Mouse (Mus musculus) ES-E14 (cell line): ENCODE data around the gene Lonp2. TPM values are rescaled to one million over a fixed set of nuclear protein-coding genes. Genes with fewer than 3 reads are reported as not detected.

Experiments
- DNase-seq: peaks from one replicate; pipeline ENCODE4 v3.0.0-alpha.2; 2013; ENCODE audit warnings: low read depth, low spot score
- H3K27ac ChIP-seq: 2 replicates; pipeline ENCODE4 v1.5.1; 2012; ENCODE audit warnings: low read depth, mild to moderate bottlenecking, low read length, moderate library complexity, mixed read lengths; ENCODE audit not compliant: poor library complexity, insufficient read depth, severe bottlenecking
- H3K36me3 ChIP-seq: 2 replicates; pipeline ENCODE4 v1.6.1; 2012; ENCODE audit warnings: mild to moderate bottlenecking, low read length, moderate library complexity, mixed read lengths; ENCODE audit not compliant: control insufficient read depth, poor library complexity, insufficient read depth, severe bottlenecking
- H3K4me1 ChIP-seq, 2 experiments: fragments of 150-350 bp in 1 of 2; sonication (generic) in 1 of 2; 2 replicates each; pipeline ENCODE4 v1.6.1; 2012; ENCODE audit warnings: low read length in 2 of 2, mild to moderate bottlenecking in 1 of 2, mixed read lengths in 1 of 2; ENCODE audit not compliant: control insufficient read depth in 2 of 2, insufficient read depth in 2 of 2, poor library complexity in 1 of 2
- H3K4me3 ChIP-seq, 2 experiments: fragments of 150-350 bp in 1 of 2; sonication (generic) in 1 of 2; 2 replicates each; pipeline ENCODE4 v1.5.1; 2012; ENCODE audit warnings: low read length in 2 of 2, low read depth in 1 of 2, mild to moderate bottlenecking in 1 of 2, mixed read lengths in 1 of 2; ENCODE audit not compliant: insufficient read depth in 1 of 2, poor library complexity in 1 of 2, severe bottlenecking in 1 of 2
- H3K9ac ChIP-seq: 2 replicates; pipeline ENCODE4 v1.6.1; 2012; ENCODE audit warnings: low read depth, mild to moderate bottlenecking, low read length, mixed read lengths; ENCODE audit not compliant: poor library complexity, insufficient read depth, severe bottlenecking
- H3K9me3 ChIP-seq: fragments of 150-350 bp; sonication (generic); 2 replicates; pipeline ENCODE4 v1.6.1; 2012; ENCODE audit warnings: low read depth, mild to moderate bottlenecking, low read length; ENCODE audit not compliant: control insufficient read depth, insufficient read depth
- CHD2 ChIP-seq: IDR thresholded peaks from 2 replicates; pipeline ENCODE4 v1.6.1; 2014; ENCODE audit warnings: mild to moderate bottlenecking, low read depth, low read length, inconsistent platforms
- HCFC1 ChIP-seq: IDR thresholded peaks from 2 replicates; pipeline ENCODE4 v1.6.1; 2012; ENCODE audit warnings: low read length, inconsistent platforms, borderline replicate concordance; ENCODE audit not compliant: insufficient read depth
- MAFK ChIP-seq: IDR thresholded peaks from 2 replicates; pipeline ENCODE4 v1.6.1; 2014; ENCODE audit warnings: mild to moderate bottlenecking, low read depth, low read length, inconsistent platforms; ENCODE audit not compliant: insufficient read depth
- ZC3H11A ChIP-seq: IDR thresholded peaks from 2 replicates; pipeline ENCODE4 v1.6.1; 2012; ENCODE audit warnings: low read depth, mild to moderate bottlenecking, inconsistent platforms, low read length, borderline replicate concordance
- ZNF384 ChIP-seq: IDR thresholded peaks from 2 replicates; pipeline ENCODE4 v1.6.1; 2012; ENCODE audit warnings: low read depth, low read length, inconsistent platforms
- in situ Hi-C, 2 experiments: fragments of 600-800 bp; cut with MboI; formaldehyde crosslinking; loops; one replicate each; pipeline ENCODE4 v1.15.1; 2025; ENCODE audit warnings: low sequenced_read_pairs in 2 of 2, inconsistent platforms in 1 of 2; ENCODE audit not compliant: unreplicated experiment in 2 of 2
- total RNA-seq: library from RNA; depleted of rRNA; stranded (reverse); fragments of 300-350 nt; gene quantifications from 2 replicates; pipeline ENCODE4 v1.2.3, GENCODE M21; 2012

Gene Lonp2
- total RNA-seq, 1 experiment: 39.1 TPM

- in situ Hi-C loops: loop anchor here in 1 of 2 experiments (10.0 kb wide), 1 partner anchor 876 kb away; the partner anchor contains the start of gene Neto2
- H3K27ac ChIP-seq: no peak within 1 kb of the TSS
- H3K9ac ChIP-seq: no peak within 1 kb of the TSS
- H3K4me1 ChIP-seq: no peaks in the 10 kb centered on the region
- H3K9me3 ChIP-seq: no peaks in the 10 kb centered on the region
- no peak within 1 kb of the TSS for H3K4me3 ChIP-seq
- no peak for TF ChIP-seq ZNF384
- TF ChIP-seq CHD2: no peak
- TF ChIP-seq ZC3H11A: no peak
- TF ChIP-seq HCFC1: no peak
- TF ChIP-seq MAFK: no peak
- DNase-seq: no peak
- H3K36me3 ChIP-seq: no peaks in the 10 kb centered on the region
Measured at GRCm38 (mm10) chr8:86580458-86580857, 43.4 kb upstream of the Lonp2 start, which contains the start of gene Abcc12. TSS of gene Abcc12 (minus strand) at chr8:86580686.

GRCm38 (mm10) chr8:86581921-86582331 lies 41.9 kb upstream of the Lonp2 start:
- Histone ChIP-seq H3K36me3 (no peaks in the 10 kb centered on the region), H3K4me3 (no peak overlapping the region)
- TF ChIP-seq CHD2 (no peak), ZC3H11A (no peak), ZNF384 (no peak), HCFC1 (no peak), MAFK (no peak)

GRCm38 (mm10) chr8:86585118-86585517 lies 38.7 kb upstream of the Lonp2 start:
- TF ChIP-seq ZNF384 (no peak), ZC3H11A (peak; percentile 96), MAFK (peak; percentile 27; the same call in 1 of the 2 replicates)
- Histone ChIP-seq H3K36me3 (no peaks in the 10 kb centered on the region), H3K9me3 (no peaks in the 10 kb centered on the region), H3K9ac (no peak overlapping the region), H3K4me3 (peak overlapping the region in 1 of 2 experiments; percentile 72; a peak in 3 of 4 replicates), H3K4me1 (no peaks in the 10 kb centered on the region), H3K27ac (no peak overlapping the region)
- in situ Hi-C loops: loop anchor here in 1 of 2 experiments (10.0 kb wide), 1 partner anchor 880 kb away; the partner anchor contains the start of gene Neto2
- peak; percentile 83 for DNase-seq

More at GRCm38 (mm10) chr8:86581921-86582331, 41.9 kb upstream of the Lonp2 start:
- in situ Hi-C loops: loop anchor here in 1 of 2 experiments (10.0 kb wide), 1 partner anchor 877 kb away; the partner anchor contains the start of gene Neto2
- Histone ChIP-seq H3K9me3 (no peaks in the 10 kb centered on the region), H3K4me1 (no peaks in the 10 kb centered on the region), H3K9ac (no peak overlapping the region), H3K27ac (no peak overlapping the region)
- DNase-seq: no peak

- no peaks in the 10 kb centered on the region for H3K36me3 ChIP-seq
- peak; percentile 67 for DNase-seq
- H3K4me1 ChIP-seq: no peaks in the 10 kb centered on the region
- TF ChIP-seq HCFC1 (no peak), MAFK (no peak), ZNF384 (no peak), CHD2 (no peak), ZC3H11A (peak; percentile 94)
- H3K9me3 ChIP-seq: no peaks in the 10 kb centered on the region
- H3K27ac ChIP-seq: no peak overlapping the region
- in situ Hi-C loops: loop anchor here in 1 of 2 experiments (10.0 kb wide), 1 partner anchor 881 kb away; the partner anchor contains the start of gene Neto2
- peak overlapping the region; percentile 29; the same call in 1 of the 2 replicates for H3K9ac ChIP-seq
- H3K4me3 ChIP-seq: peak overlapping the region; percentile 28 to 72
Measured at GRCm38 (mm10) chr8:86585532-86585931, 38.3 kb upstream of the Lonp2 start.

GRCm38 (mm10) chr8:86586058-86586457 lies 37.8 kb upstream of the Lonp2 start:
- TF ChIP-seq ZC3H11A (no peak), HCFC1 (no peak), ZNF384 (no peak), MAFK (no peak), CHD2 (no peak)
- Histone ChIP-seq H3K4me1 (no peaks in the 10 kb centered on the region), H3K27ac (no peak overlapping the region), H3K4me3 (no peak overlapping the region), H3K9me3 (no peaks in the 10 kb centered on the region), H3K9ac (no peak overlapping the region), H3K36me3 (no peaks in the 10 kb centered on the region)
- DNase-seq: no peak
- in situ Hi-C loops: loop anchor here in 1 of 2 experiments (10.0 kb wide), 1 partner anchor 881 kb away; the partner anchor contains the start of gene Neto2
